Mouse (Mus musculus): ENCODE data around the gene Scnm1. TPM values are rescaled to one million over a fixed set of nuclear protein-coding genes. Genes with fewer than 3 reads are reported as not detected.

The Scnm1 gene
- polyA plus RNA-seq, 1 experiment = 130 TPM

- TF ChIP-seq POLR2A (IDR thresholded peaks at IDR 0.05; ENCODE audit: borderline replicate concordance, control insufficient read depth, low read depth, low read length) = no peak
- TF ChIP-seq CTCF (IDR thresholded peaks at IDR 0.05; ENCODE audit: control insufficient read depth, insufficient read depth, low read length) = no peak
- WGBS = 52% methylated on average over 84 of the region's 84 CpGs
- no peaks in the 10 kb centered on the region for H3K4me1 ChIP-seq (ENCODE audit: control insufficient read depth, insufficient read depth, low read length)
- no peak overlapping the region for H3K4me3 ChIP-seq (replicated peaks; ENCODE audit: control insufficient read depth, low read depth, low read length)
- H3K27ac ChIP-seq (ENCODE audit: control insufficient read depth, insufficient read depth, low read depth, low read length, poor library complexity) = no peak overlapping the region
These were observed 38.9 kb upstream of the Scnm1 start for GRCm38 (mm10) chr3:95172526-95173255.

DNA sequence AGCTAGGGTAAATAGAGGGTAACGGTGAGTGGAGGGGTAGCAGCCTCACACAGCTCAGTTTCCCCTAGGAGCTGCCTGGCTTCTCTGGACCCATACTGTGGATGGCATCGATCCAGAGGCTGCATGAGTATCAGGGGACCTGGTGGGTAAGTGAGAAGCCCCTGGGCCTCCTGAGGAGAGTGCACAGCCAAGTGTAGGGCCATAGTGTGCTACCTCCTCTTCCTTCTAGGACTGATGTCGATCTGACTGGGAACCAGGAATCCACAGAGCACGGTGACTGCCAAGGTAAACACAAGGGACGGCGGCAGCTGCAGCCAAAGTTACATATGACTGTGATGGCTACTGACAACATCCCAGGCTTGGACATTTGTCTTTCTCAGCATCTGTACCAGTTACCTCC lies 37.3 kb upstream of the Scnm1 start:
- no peaks in the 10 kb centered on the region for H3K4me1 ChIP-seq (ENCODE audit: control insufficient read depth, insufficient read depth, low read length)
- H3K4me3 ChIP-seq (replicated peaks; ENCODE audit: control insufficient read depth, low read depth, low read length) = no peak overlapping the region
- TF ChIP-seq POLR2A (IDR thresholded peaks at IDR 0.05; ENCODE audit: borderline replicate concordance, control insufficient read depth, low read depth, low read length) (no peak), CTCF (IDR thresholded peaks at IDR 0.05; ENCODE audit: control insufficient read depth, insufficient read depth, low read length) (no peak)
- WGBS = 87% methylated on average over 6 of the region's 6 CpGs
- no peak overlapping the region for H3K27ac ChIP-seq (ENCODE audit: control insufficient read depth, insufficient read depth, low read depth, low read length, poor library complexity)

DNA sequence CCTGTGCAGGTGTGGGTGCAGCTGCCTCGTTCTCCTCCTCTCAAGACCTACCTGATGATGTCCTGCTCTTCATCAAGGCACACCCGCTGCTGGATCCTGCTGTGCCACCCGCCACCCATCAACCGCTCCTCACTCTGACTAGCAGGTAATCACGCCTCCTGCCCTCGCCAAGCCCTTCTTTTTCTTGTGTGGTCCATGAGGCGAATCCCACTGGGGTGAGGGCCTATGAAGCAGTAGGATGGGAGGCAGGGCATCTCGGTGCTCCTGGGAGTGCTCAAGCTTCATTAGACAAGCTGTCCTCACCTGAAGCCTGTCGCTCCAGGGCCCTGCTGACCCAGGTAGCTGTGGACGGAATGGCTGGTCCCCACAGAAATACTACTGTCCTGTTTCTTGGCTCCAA lies 36.2 kb upstream of the Scnm1 start:
- WGBS = 84% methylated on average over 10 of the region's 10 CpGs
- no peak overlapping the region for H3K27ac ChIP-seq (ENCODE audit: control insufficient read depth, insufficient read depth, low read depth, low read length, poor library complexity)
- H3K4me1 ChIP-seq (ENCODE audit: control insufficient read depth, insufficient read depth, low read length) = no peaks in the 10 kb centered on the region
- no peak overlapping the region for H3K4me3 ChIP-seq (replicated peaks; ENCODE audit: control insufficient read depth, low read depth, low read length)
- no peak for TF ChIP-seq POLR2A (IDR thresholded peaks at IDR 0.05; ENCODE audit: borderline replicate concordance, control insufficient read depth, low read depth, low read length)
- no peak for TF ChIP-seq CTCF (IDR thresholded peaks at IDR 0.05; ENCODE audit: control insufficient read depth, insufficient read depth, low read length)

DNA sequence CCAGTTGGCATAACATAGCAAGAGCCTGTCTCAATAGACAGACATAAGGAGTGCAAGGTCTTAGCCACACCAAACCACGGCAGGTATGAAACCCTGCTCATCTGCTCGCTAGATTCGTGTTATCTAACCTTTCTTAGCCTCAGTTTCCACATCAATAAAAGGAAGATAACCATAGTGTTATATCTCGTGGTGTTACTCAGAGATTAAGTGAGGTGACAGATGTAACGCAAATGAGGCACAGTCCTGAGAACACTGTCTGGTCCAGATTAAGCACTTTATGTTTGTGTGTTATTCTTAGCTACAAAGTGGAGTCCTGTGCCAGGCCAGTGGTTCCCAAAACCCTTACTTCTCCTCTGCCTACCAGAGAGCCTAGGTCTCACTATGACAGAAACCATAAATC lies 31.0 kb upstream of the Scnm1 start:
- TF ChIP-seq CTCF (IDR thresholded peaks at IDR 0.05; ENCODE audit: control insufficient read depth, insufficient read depth, low read length) (no peak), POLR2A (IDR thresholded peaks at IDR 0.05; ENCODE audit: borderline replicate concordance, control insufficient read depth, low read depth, low read length) (no peak)
- 57% methylated on average over 5 of the region's 5 CpGs for WGBS
- Histone ChIP-seq H3K27ac (ENCODE audit: control insufficient read depth, insufficient read depth, low read depth, low read length, poor library complexity) (no peak overlapping the region), H3K4me3 (replicated peaks; ENCODE audit: control insufficient read depth, low read depth, low read length) (no peak overlapping the region), H3K4me1 (ENCODE audit: control insufficient read depth, insufficient read depth, low read length) (no peaks in the 10 kb centered on the region)

- Histone ChIP-seq H3K4me3 (replicated peaks; ENCODE audit: control insufficient read depth, low read depth, low read length) (no peak overlapping the region), H3K27ac (ENCODE audit: control insufficient read depth, insufficient read depth, low read depth, low read length, poor library complexity) (no peak overlapping the region), H3K4me1 (ENCODE audit: control insufficient read depth, insufficient read depth, low read length) (no peaks in the 10 kb centered on the region)
- TF ChIP-seq POLR2A (IDR thresholded peaks at IDR 0.05; ENCODE audit: borderline replicate concordance, control insufficient read depth, low read depth, low read length) (no peak), CTCF (IDR thresholded peaks at IDR 0.05; ENCODE audit: control insufficient read depth, insufficient read depth, low read length) (no peak)
- WGBS = 80% methylated on average over 5 of the region's 5 CpGs
These were observed 30.4 kb upstream of the Scnm1 start for GRCm38 (mm10) chr3:95164256-95164550.

DNA sequence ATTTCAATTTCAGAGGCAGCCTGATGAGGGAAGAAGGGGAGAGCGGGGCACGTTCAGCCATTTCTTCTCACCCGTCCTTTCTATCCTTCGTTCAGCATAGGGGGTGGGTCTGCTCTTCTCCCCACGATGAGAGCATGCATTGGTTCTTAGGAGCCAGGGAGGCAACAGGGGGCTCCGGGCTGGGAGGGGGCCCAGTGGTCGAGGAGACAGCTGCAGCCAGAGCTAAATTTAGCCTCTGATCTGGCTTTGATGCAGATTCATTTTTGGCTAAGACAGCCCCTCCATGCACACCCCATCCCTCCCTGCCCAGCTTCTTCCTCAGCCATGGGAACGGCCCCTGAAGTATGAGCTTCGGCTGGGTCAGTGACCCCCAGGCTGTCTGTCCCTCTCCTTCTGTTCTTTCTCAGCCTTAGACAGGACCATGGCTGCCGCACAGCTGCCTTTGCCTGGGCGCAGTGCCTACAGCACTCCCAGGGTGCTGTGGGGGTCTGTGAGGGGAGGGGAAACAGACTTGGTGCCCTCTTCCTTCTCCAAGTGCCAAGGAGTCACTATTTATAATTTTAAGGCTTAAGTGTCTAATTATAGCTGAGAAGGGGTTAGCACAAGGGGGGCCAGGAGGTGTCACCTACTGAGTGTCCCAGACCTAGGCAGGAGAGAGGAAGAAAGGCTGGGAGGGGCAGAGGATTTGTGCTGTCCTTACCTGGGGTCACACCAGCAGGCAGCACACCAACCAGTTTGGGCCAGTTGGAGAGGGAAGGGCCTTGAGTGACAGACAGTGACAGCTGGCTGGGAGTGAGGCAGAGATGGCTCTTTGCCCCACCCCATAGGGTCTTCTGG lies 29.8 kb upstream of the Scnm1 start:
- TF ChIP-seq POLR2A (IDR thresholded peaks at IDR 0.05; ENCODE audit: borderline replicate concordance, control insufficient read depth, low read depth, low read length) = no peak
- no peak for TF ChIP-seq CTCF (IDR thresholded peaks at IDR 0.05; ENCODE audit: control insufficient read depth, insufficient read depth, low read length)
- Histone ChIP-seq H3K4me1 (ENCODE audit: control insufficient read depth, insufficient read depth, low read length) (no peaks in the 10 kb centered on the region), H3K4me3 (replicated peaks; ENCODE audit: control insufficient read depth, low read depth, low read length) (no peak overlapping the region), H3K27ac (ENCODE audit: control insufficient read depth, insufficient read depth, low read depth, low read length, poor library complexity) (no peak overlapping the region)
- 71% methylated on average over 11 of the region's 11 CpGs for WGBS

DNA sequence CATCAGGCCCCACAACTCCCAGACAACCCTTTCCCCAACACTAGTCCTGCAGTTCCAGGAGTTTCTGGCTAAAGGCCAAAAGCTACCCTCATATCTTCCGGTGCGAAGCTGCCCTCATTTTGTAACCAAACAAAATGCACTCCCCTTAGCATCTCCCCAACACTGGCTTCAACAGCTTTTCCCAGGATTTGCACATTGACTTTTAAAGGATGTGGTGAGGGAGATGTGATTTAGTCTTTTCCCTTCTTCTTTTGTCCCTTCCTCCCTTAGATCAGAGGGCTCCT lies 28.5 kb upstream of the Scnm1 start:
- 77% methylated on average over 2 of the region's 2 CpGs for WGBS
- H3K4me1 ChIP-seq (ENCODE audit: control insufficient read depth, insufficient read depth, low read length) = no peaks in the 10 kb centered on the region
- TF ChIP-seq POLR2A (IDR thresholded peaks at IDR 0.05; ENCODE audit: borderline replicate concordance, control insufficient read depth, low read depth, low read length) (no peak), CTCF (IDR thresholded peaks at IDR 0.05; ENCODE audit: control insufficient read depth, insufficient read depth, low read length) (no peak)
- H3K27ac ChIP-seq (ENCODE audit: control insufficient read depth, insufficient read depth, low read depth, low read length, poor library complexity) = no peak overlapping the region
- no peak overlapping the region for H3K4me3 ChIP-seq (replicated peaks; ENCODE audit: control insufficient read depth, low read depth, low read length)

DNA sequence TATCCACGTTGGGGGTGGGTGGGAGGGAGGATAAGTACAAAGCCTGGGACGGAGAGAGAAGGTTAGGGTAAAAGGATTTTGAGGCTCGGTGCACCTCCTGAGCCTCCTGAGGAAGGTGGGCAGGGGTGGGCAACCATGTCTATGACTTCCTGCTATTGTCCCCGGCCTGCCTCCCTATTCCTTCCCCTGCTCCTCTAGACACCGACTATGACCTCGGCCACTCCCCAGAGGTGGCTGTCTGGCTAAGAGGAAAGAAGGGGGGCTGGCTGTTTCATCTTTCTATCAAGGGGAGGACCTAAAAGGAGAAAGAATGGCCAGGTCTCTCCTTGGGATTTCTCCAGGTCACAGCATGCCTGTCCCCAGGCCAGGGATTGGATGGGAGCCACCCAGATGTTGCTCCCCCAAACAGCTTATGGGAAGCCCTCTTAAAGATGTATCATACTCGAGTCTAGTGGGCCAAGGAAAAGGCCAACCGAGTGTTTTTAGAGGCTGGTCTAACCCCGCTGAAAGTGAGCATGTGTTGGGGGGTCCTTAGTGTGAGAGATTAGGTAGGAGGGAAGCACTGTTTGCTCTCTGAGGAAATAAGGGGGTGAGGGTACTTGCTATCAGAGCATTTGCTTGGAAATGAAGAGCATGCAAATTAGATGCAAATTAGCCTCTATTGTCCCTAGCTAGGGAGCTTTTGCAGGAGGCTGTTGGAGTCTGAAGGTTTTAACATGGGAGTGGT lies 28.0 kb upstream of the Scnm1 start:
- H3K4me3 ChIP-seq (replicated peaks; ENCODE audit: control insufficient read depth, low read depth, low read length) = no peak overlapping the region
- no peak overlapping the region for H3K27ac ChIP-seq (ENCODE audit: control insufficient read depth, insufficient read depth, low read depth, low read length, poor library complexity)
- WGBS = 32% methylated on average over 9 of the region's 9 CpGs
- no peaks in the 10 kb centered on the region for H3K4me1 ChIP-seq (ENCODE audit: control insufficient read depth, insufficient read depth, low read length)
- TF ChIP-seq POLR2A (IDR thresholded peaks at IDR 0.05; ENCODE audit: borderline replicate concordance, control insufficient read depth, low read depth, low read length) (no peak), CTCF (IDR thresholded peaks at IDR 0.05; ENCODE audit: control insufficient read depth, insufficient read depth, low read length) (no peak)
